Mouse (Mus musculus) liver, adult 2 months (tissue): ENCODE measurements around the gene Mdc1. TPM values are rescaled to one million over a fixed set of nuclear protein-coding genes. Genes with fewer than 3 reads are reported as not detected.

Experiments
- DNase-seq: peaks from one replicate; pipeline ENCODE4 v3.0.0-alpha.2; 2011; ENCODE audit warnings: low read depth, low spot score; ENCODE audit errors: extremely low read depth
- H3K27ac ChIP-seq: fragments of 200-500 bp; replicated peaks from 2 replicates; pipeline ENCODE4 v1.5.1; 2012; ENCODE audit warnings: low read depth, mild to moderate bottlenecking, control low read depth, inconsistent platforms, low read length; ENCODE audit not compliant: insufficient read depth
- H3K27me3 ChIP-seq: fragments of 200-500 bp; 2 replicates; pipeline ENCODE4 v1.6.1; 2012; ENCODE audit warnings: mild to moderate bottlenecking, moderate library complexity, low read length, inconsistent platforms; ENCODE audit not compliant: control insufficient read depth, insufficient read depth
- H3K36me3 ChIP-seq: fragments of 200-500 bp; 2 replicates; pipeline ENCODE4 v1.6.1; 2012; ENCODE audit warnings: low read length, inconsistent platforms; ENCODE audit not compliant: control insufficient read depth, insufficient read depth
- H3K4me1 ChIP-seq: fragments of 200-500 bp; 2 replicates; pipeline ENCODE4 v1.6.1; 2011; ENCODE audit warnings: low read length; ENCODE audit not compliant: control insufficient read depth, insufficient read depth
- H3K4me3 ChIP-seq: fragments of 200-500 bp; 2 replicates; pipeline ENCODE4 v1.5.1; 2011; ENCODE audit warnings: low read depth, mild to moderate bottlenecking, control low read depth, low read length, moderate library complexity; ENCODE audit not compliant: insufficient read depth
- H3K79me2 ChIP-seq: fragments of 200-500 bp; 2 replicates; pipeline ENCODE4 v1.6.1; 2012; ENCODE audit warnings: inconsistent platforms, mild to moderate bottlenecking, low read length, moderate library complexity; ENCODE audit not compliant: control insufficient read depth, insufficient read depth
- H3K9ac ChIP-seq: fragments of 200-500 bp; 2 replicates; pipeline ENCODE4 v1.6.1; 2012; ENCODE audit warnings: low read depth, mild to moderate bottlenecking, control low read depth, inconsistent platforms, low read length
- CTCF ChIP-seq: fragments of 200-500 bp; IDR thresholded peaks from 2 replicates; pipeline ENCODE4 v1.5.1; 2011; ENCODE audit warnings: low read depth, low read length, control low read depth
- POLR2A ChIP-seq: fragments of 200-500 bp; IDR thresholded peaks from 2 replicates; pipeline ENCODE4 v1.6.1; 2011; ENCODE audit warnings: low read length, control low read depth; ENCODE audit not compliant: insufficient read depth; ENCODE audit errors: extremely low read depth
- WGBS: fragments of 180-500 bp; shearing (Covaris S2); methylation state at CpG from one replicate; pipeline ENCODE4 v1.1.7; 2018; 5-methylcytosine and 5-hydroxymethylcytosine counted together
- polyA plus RNA-seq: library from polyadenylated mRNA; depleted of rRNA; stranded (reverse); fragments of >200 nt; gene quantifications from 2 replicates; pipeline ENCODE4 v1.2.3, GENCODE M21; 2012
- total RNA-seq: library from RNA; depleted of rRNA; stranded (reverse); fragments of >200 nt; gene quantifications from 2 replicates; pipeline ENCODE4 v1.2.3, GENCODE M21; 2014

The Mdc1 gene
- total and polyA plus RNA-seq, 2 experiments: 2.4 to 3.0 TPM

DNA sequence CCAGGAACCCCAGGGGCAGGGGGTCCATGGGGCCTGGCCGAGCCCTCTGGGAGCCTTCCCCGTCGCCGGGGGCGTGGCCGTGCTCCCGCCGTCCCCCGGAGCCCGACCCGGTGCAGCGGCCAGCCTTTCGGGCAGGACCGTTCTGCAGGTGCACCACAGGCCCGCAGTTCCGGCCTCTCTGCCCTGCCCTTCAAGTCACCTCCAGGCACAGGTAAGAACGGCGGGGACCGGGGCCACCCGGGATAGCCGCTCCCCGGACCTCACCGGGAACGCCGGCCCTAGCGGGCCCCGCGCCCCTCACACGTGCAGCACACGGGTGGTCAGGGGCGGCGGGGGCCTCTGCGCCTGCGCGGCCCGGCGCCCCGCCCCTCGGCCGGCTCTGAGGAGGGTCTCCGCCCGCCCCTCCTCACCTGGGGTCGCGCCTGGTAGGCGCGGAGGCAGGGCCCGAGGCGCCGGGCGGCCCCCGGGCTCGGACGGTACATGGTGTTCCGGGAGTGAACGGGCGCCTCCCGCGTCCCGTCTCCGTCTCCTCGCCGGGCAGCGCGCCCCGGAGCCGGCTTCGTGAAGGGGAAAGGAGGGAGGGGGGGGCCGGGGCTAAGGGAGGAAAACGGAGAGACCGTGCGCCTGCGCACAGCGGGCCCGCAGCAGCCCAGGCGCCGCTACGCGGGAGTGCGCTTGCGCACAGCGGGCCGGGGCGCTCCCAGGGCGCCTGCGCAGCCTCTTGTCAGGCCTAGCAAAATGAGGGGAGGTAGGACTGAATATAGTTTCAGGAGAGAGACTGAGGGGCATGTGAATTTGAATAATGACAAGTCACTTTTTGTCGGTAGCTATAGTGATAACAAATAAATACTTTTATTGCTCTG is 55.7 kb downstream of the Mdc1 start, which contains the start of gene 2310061I04Rik:
TSS of gene 2310061I04Rik (minus strand) at position 651 of the 863 bp plus-strand sequence.
- H3K79me2 ChIP-seq: peaks cover 2% of the 10 kb centered on the region; the same call in 1 of the 2 replicates
- H3K4me1 ChIP-seq: peaks cover 7% of the 10 kb centered on the region
- no peak for TF ChIP-seq CTCF
- TF ChIP-seq POLR2A: no peak
- H3K36me3 ChIP-seq: peaks cover 7% of the 10 kb centered on the region
- H3K4me3 ChIP-seq: peak within 1 kb of the TSS; percentile 85
- DNase-seq: peak; percentile 67
- under 1% methylated on average over 80 of the region's 86 CpGs for WGBS
- no peaks in the 10 kb centered on the region for H3K27me3 ChIP-seq
- peak within 1 kb of the TSS; percentile 92 for H3K9ac ChIP-seq
- peak within 1 kb of the TSS; percentile 82 for H3K27ac ChIP-seq

DNA sequence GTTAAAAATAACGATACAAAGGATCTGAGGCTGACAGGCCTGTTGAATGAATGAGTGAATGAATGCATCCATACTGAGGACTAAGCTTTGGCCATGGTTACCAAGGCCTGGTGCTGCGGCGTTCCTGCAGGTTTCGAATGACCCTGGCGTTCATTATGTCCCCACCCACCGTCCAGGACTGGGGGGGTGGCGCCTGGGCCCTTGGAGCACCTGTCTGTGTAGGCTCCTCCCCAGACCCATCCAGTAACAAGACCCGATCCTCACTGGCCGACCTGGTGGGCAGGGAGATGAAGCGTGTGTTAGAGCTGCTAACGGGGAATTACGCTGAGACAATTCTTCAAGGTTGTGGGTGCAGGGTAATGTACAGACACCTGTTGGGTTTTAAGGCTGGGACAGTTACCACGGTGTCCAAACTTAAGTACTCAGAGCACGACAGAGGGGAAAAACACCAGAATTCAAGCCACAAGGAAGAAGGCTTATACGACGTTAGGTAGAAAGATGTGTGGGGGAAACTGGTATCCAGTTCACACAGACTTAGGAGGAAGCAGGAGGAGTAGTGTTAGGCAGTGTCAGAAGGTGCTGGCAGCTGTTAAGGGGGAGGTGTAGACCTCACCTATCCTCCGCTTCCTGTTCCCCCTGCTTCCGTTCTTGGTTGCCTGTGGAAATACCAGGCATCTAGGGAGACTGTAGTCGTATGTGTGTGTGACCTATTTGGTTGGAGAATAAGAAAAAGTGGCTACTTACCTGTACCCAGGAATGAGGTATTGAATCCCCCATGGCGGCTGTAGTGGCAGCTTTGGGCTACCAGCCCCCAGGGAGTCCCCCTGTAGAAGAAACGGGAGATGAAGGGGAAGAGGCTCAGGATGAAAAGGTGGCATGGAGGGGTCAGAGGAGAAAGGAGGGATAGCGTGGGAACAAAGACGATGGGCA is 56.6 kb downstream of the Mdc1 start:
- Histone ChIP-seq H3K9ac (no peak overlapping the region), H3K36me3 (peaks cover 6% of the 10 kb centered on the region), H3K79me2 (peaks cover 2% of the 10 kb centered on the region; the same call in 1 of the 2 replicates), H3K4me3 (no peak overlapping the region; the same call in 1 of the 2 replicates), H3K4me1 (peaks cover 7% of the 10 kb centered on the region), H3K27me3 (no peaks in the 10 kb centered on the region), H3K27ac (no peak overlapping the region)
- WGBS: 46% methylated on average over 23 of the region's 23 CpGs
- DNase-seq: no peak
- TF ChIP-seq POLR2A (no peak), CTCF (no peak)

GRCm38 (mm10) chr17:35900636-35901035 is 59.3 kb downstream of the Mdc1 start:
- Histone ChIP-seq H3K36me3 (no peaks in the 10 kb centered on the region), H3K27me3 (no peaks in the 10 kb centered on the region), H3K79me2 (peaks cover 2% of the 10 kb centered on the region; the same call in 1 of the 2 replicates), H3K9ac (no peak overlapping the region), H3K4me1 (peaks cover 7% of the 10 kb centered on the region), H3K27ac (no peak overlapping the region), H3K4me3 (no peak overlapping the region)
- TF ChIP-seq POLR2A (no peak), CTCF (no peak)
- DNase-seq: no peak
- WGBS: 85% methylated on average over 3 of the region's 3 CpGs

GRCm38 (mm10) chr17:35903343-35903991 is 62.2 kb downstream of the Mdc1 start:
- Histone ChIP-seq H3K4me3 (no peak overlapping the region), H3K79me2 (peaks cover 2% of the 10 kb centered on the region; the same call in 1 of the 2 replicates), H3K36me3 (peaks cover 7% of the 10 kb centered on the region), H3K27me3 (no peaks in the 10 kb centered on the region), H3K4me1 (no peaks in the 10 kb centered on the region), H3K27ac (no peak overlapping the region), H3K9ac (no peak overlapping the region)
- no peak for DNase-seq
- WGBS: 86% methylated on average over 9 of the region's 9 CpGs
- TF ChIP-seq POLR2A (no peak), CTCF (no peak)

- DNase-seq: no peak
- H3K36me3 ChIP-seq: peaks cover 7% of the 10 kb centered on the region
- no peak overlapping the region for H3K9ac ChIP-seq
- H3K4me3 ChIP-seq: no peak overlapping the region
- 73% methylated on average over 4 of the region's 4 CpGs for WGBS
- H3K79me2 ChIP-seq: peaks cover 2% of the 10 kb centered on the region; the same call in 1 of the 2 replicates
- peaks cover 2% of the 10 kb centered on the region for H3K4me1 ChIP-seq
- H3K27ac ChIP-seq: no peak overlapping the region
- no peak for TF ChIP-seq CTCF
- no peak for TF ChIP-seq POLR2A
- H3K27me3 ChIP-seq: no peaks in the 10 kb centered on the region
These were observed 62.7 kb downstream of the Mdc1 start for GRCm38 (mm10) chr17:35903992-35904355.
